Mouse (Mus musculus): Measurements from ENCODE around the gene Gtsf1l. TPM values are rescaled to one million over a fixed set of nuclear protein-coding genes. Genes with fewer than 3 reads are reported as not detected.

Gene Gtsf1l
- total and polyA plus RNA-seq, 3 experiments, result not detected

DNA sequence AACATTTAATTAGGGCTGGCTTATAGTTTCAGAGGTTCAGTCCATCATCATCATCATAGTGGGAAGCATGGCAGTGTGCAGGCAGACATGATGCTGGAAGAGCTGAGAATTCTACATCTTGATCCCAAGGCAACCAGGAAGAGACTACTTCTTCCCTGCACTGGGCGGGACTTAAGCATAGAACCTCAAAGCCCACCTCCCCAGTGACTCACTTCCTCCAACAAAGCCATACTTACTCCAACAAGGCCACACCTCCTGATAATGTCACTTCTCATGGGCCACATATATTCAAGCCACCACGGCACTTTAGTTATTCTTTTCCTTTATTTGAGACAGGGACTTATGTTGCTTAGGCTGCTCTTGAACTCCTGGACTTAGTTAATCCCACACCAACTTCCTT, 38.5 kb downstream of the Gtsf1l start:
- no peak for DNase-seq

DNA sequence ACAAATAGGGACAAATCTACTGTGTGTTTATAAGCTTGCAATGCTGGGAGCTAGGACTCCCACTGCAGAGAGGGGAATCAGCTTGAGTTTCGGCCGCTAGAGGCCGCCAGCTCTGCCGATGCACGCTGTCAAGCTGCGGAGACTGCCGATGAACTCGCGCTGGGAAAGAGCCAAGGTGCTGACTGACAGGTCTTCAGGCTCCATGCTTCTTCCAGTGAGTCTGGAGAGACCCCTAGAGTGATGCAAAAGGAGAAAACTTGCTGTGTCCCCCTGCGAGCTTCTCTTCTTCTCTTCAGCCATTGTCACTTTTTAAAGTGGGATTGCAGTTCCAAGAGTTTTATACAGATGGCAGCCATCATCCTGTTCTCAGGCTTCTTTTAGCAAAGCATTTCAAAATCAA, 39.5 kb downstream of the Gtsf1l start:
- peak; percentile 79 for DNase-seq

DNA sequence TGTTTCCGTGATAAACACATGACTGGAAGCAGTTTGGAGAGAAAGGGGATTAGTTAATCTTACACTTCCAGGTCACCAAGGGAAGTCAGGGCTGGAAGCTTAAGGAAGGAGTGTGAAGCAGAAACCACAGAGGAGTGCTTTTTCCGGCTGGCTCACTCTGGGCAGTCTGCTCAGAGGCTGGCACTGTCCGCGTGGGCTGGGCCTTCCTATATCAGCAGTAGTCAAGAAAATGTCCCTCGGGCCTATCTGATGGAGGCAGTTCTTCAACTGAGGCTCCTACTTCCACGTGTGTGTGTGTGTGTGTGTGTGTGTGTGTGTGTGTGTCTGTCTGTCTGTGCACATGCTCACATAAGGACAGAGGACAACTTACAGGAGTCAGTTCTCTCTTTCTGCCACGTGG, 47.7 kb downstream of the Gtsf1l start:
- no peak for DNase-seq

Small RNA genes lying within 50 kb of the gene (microRNA-seq; reads per million reads assigned to microRNA genes)
- 0 reads per million in 2 experiments for gene Gm22174
- gene Mir7003, result 0 reads per million in 2 experiments

Other genes with a start within 250 kb of the Gtsf1l start
- gene Srsf6, start 156.3 kb downstream of the Gtsf1l start, total RNA-seq (2021), result 100 to 1,000 TPM; 151 to 216 TPM
- gene Srsf6, start 156.3 kb downstream of the Gtsf1l start, polyA plus RNA-seq (2012; rRNA removed), result 398 and 460 TPM in 2 replicates
- gene L3mbtl1, start 144.4 kb downstream of the Gtsf1l start, total RNA-seq (2021), result under 1 TPM; 0.31 to 0.37 TPM
- 0.12 and 0.38 TPM in 2 replicates for gene L3mbtl1, start 144.4 kb downstream of the Gtsf1l start, polyA plus RNA-seq (2012; rRNA removed)
- gene Sgk2, start 100.5 kb downstream of the Gtsf1l start, total RNA-seq (2021), result 1 to 10 TPM in 1 of 2 experiments, under 1 TPM in 1; 0.35 to 1.1 TPM
- gene Sgk2, start 100.5 kb downstream of the Gtsf1l start, polyA plus RNA-seq (2012; rRNA removed), result 0.35 and 0.77 TPM in 2 replicates
- 10 to 100 TPM; 44.5 to 55.8 TPM for gene Ift52, start 70.5 kb downstream of the Gtsf1l start, total RNA-seq (2021)
- 19.4 and 25.9 TPM in 2 replicates for gene Ift52, start 70.5 kb downstream of the Gtsf1l start, polyA plus RNA-seq (2012; rRNA removed)
- gene Mybl2, start 33.2 kb downstream of the Gtsf1l start, total RNA-seq (2021), result 1 to 10 TPM; 1.3 to 2.2 TPM
- 1.2 and 1.9 TPM in 2 replicates for gene Mybl2, start 33.2 kb downstream of the Gtsf1l start, polyA plus RNA-seq (2012; rRNA removed)
- gene Tox2, start 115.3 kb upstream of the Gtsf1l start, total RNA-seq (2021), result 1 to 10 TPM; 4.0 to 7.4 TPM
- 8.0 and 32.8 TPM in 2 replicates for gene Tox2, start 115.3 kb upstream of the Gtsf1l start, polyA plus RNA-seq (2012; rRNA removed)

Data from adrenal gland, adult 2 months (tissue).